Mouse (Mus musculus): ENCODE measurements around the gene Mcu. TPM values are rescaled to one million over a fixed set of nuclear protein-coding genes. Genes with fewer than 3 reads are reported as not detected.

Gene Mcu
- polyA plus RNA-seq, 1 experiment from 2014 or later = 57.2 TPM

- no peak for TF ChIP-seq CTCF (IDR thresholded peaks at IDR 0.05; ENCODE audit: low read depth)
- no peak for TF ChIP-seq EP300 (optimal IDR thresholded peaks at IDR 0.05)
- Histone ChIP-seq H3K4me2 (replicated peaks; ENCODE audit: low read depth) (peak overlapping the region; percentile 39), H3K27me3 (ENCODE audit: control insufficient read depth, insufficient read depth, low read length) (no peaks in the 10 kb centered on the region), H3K9ac (ENCODE audit: low read length) (no peak overlapping the region), H3K9me3 (ENCODE audit: control insufficient read depth, low read length) (no peaks in the 10 kb centered on the region), H3K4me1 (replicated peaks; ENCODE audit: control insufficient read depth, insufficient read depth) (peaks cover 2% of the 10 kb centered on the region; the same call in 1 of the 2 replicates), H3K36me3 (ENCODE audit: control insufficient read depth, insufficient read depth, low read length) (no peaks in the 10 kb centered on the region), H3K4me3 (ENCODE audit: low read depth, low read length) (peak overlapping the region; percentile 24), H3K27ac (replicated peaks) (peak overlapping the region; percentile 69)
- ATAC-seq (ENCODE audit: low FRiP score, low TSS enrichment) = peak; percentile 41; the same call in 1 of the 2 replicates
- WGBS = 57% methylated on average over 16 of the region's 16 CpGs
- DNase-seq (ENCODE audit: low spot score) = no peak
Observed at GRCm38 (mm10) chr10:59636751-59637533, 20.4 kb upstream of the Mcu start.

- DNase-seq (ENCODE audit: low spot score) = no peak
- Histone ChIP-seq H3K27me3 (ENCODE audit: control insufficient read depth, insufficient read depth, low read length) (no peaks in the 10 kb centered on the region), H3K4me3 (ENCODE audit: low read depth, low read length) (no peak overlapping the region), H3K9ac (ENCODE audit: low read length) (no peak overlapping the region), H3K27ac (replicated peaks) (0 out of 2 replicates have a peak overlapping the region, but pooled peaks have one; percentile 18), H3K4me1 (replicated peaks; ENCODE audit: control insufficient read depth, insufficient read depth) (peaks cover 2% of the 10 kb centered on the region; the same call in 1 of the 2 replicates), H3K36me3 (ENCODE audit: control insufficient read depth, insufficient read depth, low read length) (no peaks in the 10 kb centered on the region), H3K4me2 (replicated peaks; ENCODE audit: low read depth) (no peak overlapping the region), H3K9me3 (ENCODE audit: control insufficient read depth, low read length) (no peaks in the 10 kb centered on the region)
- ATAC-seq (ENCODE audit: low FRiP score, low TSS enrichment) = peak; percentile 70; the same call in 1 of the 2 replicates
- WGBS = 69% methylated on average over 2 of the region's 2 CpGs
- TF ChIP-seq EP300 (optimal IDR thresholded peaks at IDR 0.05) (no peak), CTCF (IDR thresholded peaks at IDR 0.05; ENCODE audit: low read depth) (no peak)
Observed at GRCm38 (mm10) chr10:59636048-59636447, 19.6 kb upstream of the Mcu start.

- 0 out of 2 replicates have a peak overlapping the region, but pooled peaks have one; percentile 27 for H3K9ac ChIP-seq (ENCODE audit: low read length)
- peak; percentile 55 for DNase-seq (ENCODE audit: low spot score)
- H3K27me3 ChIP-seq (ENCODE audit: control insufficient read depth, insufficient read depth, low read length) = no peaks in the 10 kb centered on the region
- no peaks in the 10 kb centered on the region for H3K9me3 ChIP-seq (ENCODE audit: control insufficient read depth, low read length)
- no peak for TF ChIP-seq EP300 (optimal IDR thresholded peaks at IDR 0.05)
- TF ChIP-seq CTCF (IDR thresholded peaks at IDR 0.05; ENCODE audit: low read depth) = no peak
- no peak overlapping the region for H3K4me3 ChIP-seq (ENCODE audit: low read depth, low read length)
- no peaks in the 10 kb centered on the region for H3K4me1 ChIP-seq (replicated peaks; ENCODE audit: control insufficient read depth, insufficient read depth)
- no peak overlapping the region for H3K4me2 ChIP-seq (replicated peaks; ENCODE audit: low read depth)
- 70% methylated on average over 4 of the region's 4 CpGs for WGBS
- H3K27ac ChIP-seq (replicated peaks) = peak overlapping the region; percentile 81
- ATAC-seq (ENCODE audit: low FRiP score, low TSS enrichment) = peak; percentile 73
- no peaks in the 10 kb centered on the region for H3K36me3 ChIP-seq (ENCODE audit: control insufficient read depth, insufficient read depth, low read length)
Observed at GRCm38 (mm10) chr10:59629506-59629782, 13.0 kb upstream of the Mcu start.

- Histone ChIP-seq H3K4me3 (ENCODE audit: low read depth, low read length) (no peak overlapping the region), H3K9me3 (ENCODE audit: control insufficient read depth, low read length) (no peaks in the 10 kb centered on the region), H3K4me1 (replicated peaks; ENCODE audit: control insufficient read depth, insufficient read depth) (no peaks in the 10 kb centered on the region), H3K27me3 (ENCODE audit: control insufficient read depth, insufficient read depth, low read length) (no peaks in the 10 kb centered on the region), H3K4me2 (replicated peaks; ENCODE audit: low read depth) (peak overlapping the region; percentile 14; the same call in 1 of the 2 replicates), H3K9ac (ENCODE audit: low read length) (0 out of 2 replicates have a peak overlapping the region, but pooled peaks have one; percentile 27), H3K36me3 (ENCODE audit: control insufficient read depth, insufficient read depth, low read length) (no peaks in the 10 kb centered on the region), H3K27ac (replicated peaks) (peak overlapping the region; percentile 81)
- ATAC-seq (ENCODE audit: low FRiP score, low TSS enrichment) = peak; percentile 93
- WGBS = 40% methylated on average over 17 of the region's 17 CpGs
- DNase-seq (ENCODE audit: low spot score) = peak; percentile 71
- TF ChIP-seq CTCF (IDR thresholded peaks at IDR 0.05; ENCODE audit: low read depth) (no peak), EP300 (optimal IDR thresholded peaks at IDR 0.05) (no peak)
Observed at GRCm38 (mm10) chr10:59628641-59629505, 12.4 kb upstream of the Mcu start.

GRCm38 (mm10) chr10:59623496-59623895 lies 7.0 kb upstream of the Mcu start:
- 78% methylated on average over 5 of the region's 5 CpGs for WGBS
- H3K36me3 ChIP-seq (ENCODE audit: control insufficient read depth, insufficient read depth, low read length) = no peaks in the 10 kb centered on the region
- TF ChIP-seq CTCF (IDR thresholded peaks at IDR 0.05; ENCODE audit: low read depth) (no peak), EP300 (optimal IDR thresholded peaks at IDR 0.05) (no peak)
- H3K4me2 ChIP-seq (replicated peaks; ENCODE audit: low read depth) = no peak overlapping the region
- no peaks in the 10 kb centered on the region for H3K4me1 ChIP-seq (replicated peaks; ENCODE audit: control insufficient read depth, insufficient read depth)
- DNase-seq (ENCODE audit: low spot score) (no peak), ATAC-seq (ENCODE audit: low FRiP score, low TSS enrichment) (no peak)
- no peak overlapping the region for H3K9ac ChIP-seq (ENCODE audit: low read length)
- H3K4me3 ChIP-seq (ENCODE audit: low read depth, low read length) = no peak overlapping the region
- H3K27me3 ChIP-seq (ENCODE audit: control insufficient read depth, insufficient read depth, low read length) = no peaks in the 10 kb centered on the region
- H3K9me3 ChIP-seq (ENCODE audit: control insufficient read depth, low read length) = no peaks in the 10 kb centered on the region
- no peak overlapping the region for H3K27ac ChIP-seq (replicated peaks)

Data from stomach, postnatal 0 days (tissue).